Mouse (Mus musculus): ENCODE results near the gene Faah. TPM values are rescaled to one million over a fixed set of nuclear protein-coding genes. Genes with fewer than 3 reads are reported as not detected.

The Faah gene
- polyA plus RNA-seq, 1 experiment from 2014 or later, result 8.3 TPM

- 59% methylated on average over 7 of the region's 7 CpGs for WGBS
- Histone ChIP-seq H3K27me3 (ENCODE audit: control insufficient read depth, insufficient read depth, low read length) (no peaks in the 10 kb centered on the region), H3K36me3 (ENCODE audit: control insufficient read depth, insufficient read depth, low read length) (peaks cover 13% of the 10 kb centered on the region; the same call in 1 of the 2 replicates), H3K27ac (ENCODE audit: low read length) (no peak overlapping the region), H3K4me3 (ENCODE audit: low read depth, low read length) (no peak overlapping the region), H3K4me2 (replicated peaks; ENCODE audit: low read depth, low read length) (no peak overlapping the region), H3K4me1 (ENCODE audit: control insufficient read depth, insufficient read depth, low read length) (0 out of 2 replicates have a peak, but pooled peaks cover 6% of the 10 kb centered on the region), H3K9ac (replicated peaks; ENCODE audit: low read depth, low read length) (no peak overlapping the region), H3K9me3 (ENCODE audit: control insufficient read depth, low read depth, low read length) (no peaks in the 10 kb centered on the region)
- ATAC-seq (ENCODE audit: insufficient number of reproducible peaks, insufficient read depth, low FRiP score, low read depth), result no peak
These were observed 30.6 kb upstream of the Faah start for GRCm38 (mm10) chr4:116048130-116048920.

GRCm38 (mm10) chr4:116047681-116048080 is 30.0 kb upstream of the Faah start:
- Histone ChIP-seq H3K27me3 (ENCODE audit: control insufficient read depth, insufficient read depth, low read length) (no peaks in the 10 kb centered on the region), H3K9me3 (ENCODE audit: control insufficient read depth, low read depth, low read length) (no peaks in the 10 kb centered on the region), H3K4me1 (ENCODE audit: control insufficient read depth, insufficient read depth, low read length) (0 out of 2 replicates have a peak, but pooled peaks cover 5% of the 10 kb centered on the region), H3K9ac (replicated peaks; ENCODE audit: low read depth, low read length) (no peak overlapping the region), H3K4me3 (ENCODE audit: low read depth, low read length) (no peak overlapping the region), H3K4me2 (replicated peaks; ENCODE audit: low read depth, low read length) (no peak overlapping the region), H3K36me3 (ENCODE audit: control insufficient read depth, insufficient read depth, low read length) (peaks cover 13% of the 10 kb centered on the region; the same call in 1 of the 2 replicates), H3K27ac (ENCODE audit: low read length) (no peak overlapping the region)
- no peak for ATAC-seq (ENCODE audit: insufficient number of reproducible peaks, insufficient read depth, low FRiP score, low read depth)
- 88% methylated on average over 1 of the region's 1 CpGs for WGBS

- Histone ChIP-seq H3K9ac (replicated peaks; ENCODE audit: low read depth, low read length) (no peak overlapping the region), H3K36me3 (ENCODE audit: control insufficient read depth, insufficient read depth, low read length) (peaks cover 13% of the 10 kb centered on the region; the same call in 1 of the 2 replicates), H3K9me3 (ENCODE audit: control insufficient read depth, low read depth, low read length) (no peaks in the 10 kb centered on the region), H3K27ac (ENCODE audit: low read length) (no peak overlapping the region), H3K27me3 (ENCODE audit: control insufficient read depth, insufficient read depth, low read length) (no peaks in the 10 kb centered on the region), H3K4me1 (ENCODE audit: control insufficient read depth, insufficient read depth, low read length) (no peaks in the 10 kb centered on the region), H3K4me2 (replicated peaks; ENCODE audit: low read depth, low read length) (no peak overlapping the region), H3K4me3 (ENCODE audit: low read depth, low read length) (no peak overlapping the region)
- 80% methylated on average over 2 of the region's 2 CpGs for WGBS
- ATAC-seq (ENCODE audit: insufficient number of reproducible peaks, insufficient read depth, low FRiP score, low read depth), result no peak
These were observed 28.9 kb upstream of the Faah start for GRCm38 (mm10) chr4:116046604-116047003.

- no peak overlapping the region for H3K9ac ChIP-seq (replicated peaks; ENCODE audit: low read depth, low read length)
- no peaks in the 10 kb centered on the region for H3K9me3 ChIP-seq (ENCODE audit: control insufficient read depth, low read depth, low read length)
- no peak overlapping the region for H3K4me3 ChIP-seq (ENCODE audit: low read depth, low read length)
- peaks cover 11% of the 10 kb centered on the region; the same call in 1 of the 2 replicates for H3K36me3 ChIP-seq (ENCODE audit: control insufficient read depth, insufficient read depth, low read length)
- ATAC-seq (ENCODE audit: insufficient number of reproducible peaks, insufficient read depth, low FRiP score, low read depth), result no peak
- H3K27ac ChIP-seq (ENCODE audit: low read length), result no peak overlapping the region
- no peak overlapping the region for H3K4me2 ChIP-seq (replicated peaks; ENCODE audit: low read depth, low read length)
- no peaks in the 10 kb centered on the region for H3K4me1 ChIP-seq (ENCODE audit: control insufficient read depth, insufficient read depth, low read length)
- 81% methylated on average over 3 of the region's 3 CpGs for WGBS
- no peaks in the 10 kb centered on the region for H3K27me3 ChIP-seq (ENCODE audit: control insufficient read depth, insufficient read depth, low read length)
These were observed 24.5 kb upstream of the Faah start for GRCm38 (mm10) chr4:116042186-116042585.

GRCm38 (mm10) chr4:116040466-116040865 is 22.7 kb upstream of the Faah start:
- Histone ChIP-seq H3K27me3 (ENCODE audit: control insufficient read depth, insufficient read depth, low read length) (no peaks in the 10 kb centered on the region), H3K4me3 (ENCODE audit: low read depth, low read length) (no peak overlapping the region), H3K9me3 (ENCODE audit: control insufficient read depth, low read depth, low read length) (no peaks in the 10 kb centered on the region), H3K27ac (ENCODE audit: low read length) (no peak overlapping the region), H3K4me1 (ENCODE audit: control insufficient read depth, insufficient read depth, low read length) (no peaks in the 10 kb centered on the region), H3K9ac (replicated peaks; ENCODE audit: low read depth, low read length) (no peak overlapping the region), H3K4me2 (replicated peaks; ENCODE audit: low read depth, low read length) (no peak overlapping the region), H3K36me3 (ENCODE audit: control insufficient read depth, insufficient read depth, low read length) (peaks cover 11% of the 10 kb centered on the region; the same call in 1 of the 2 replicates)
- ATAC-seq (ENCODE audit: insufficient number of reproducible peaks, insufficient read depth, low FRiP score, low read depth), result no peak
- 84% methylated on average over 2 of the region's 2 CpGs for WGBS

GRCm38 (mm10) chr4:116033374-116033773 is 15.6 kb upstream of the Faah start:
- Histone ChIP-seq H3K36me3 (ENCODE audit: control insufficient read depth, insufficient read depth, low read length) (peaks cover 4% of the 10 kb centered on the region; the same call in 1 of the 2 replicates), H3K4me2 (replicated peaks; ENCODE audit: low read depth, low read length) (no peak overlapping the region), H3K27ac (ENCODE audit: low read length) (no peak overlapping the region), H3K27me3 (ENCODE audit: control insufficient read depth, insufficient read depth, low read length) (no peaks in the 10 kb centered on the region), H3K9me3 (ENCODE audit: control insufficient read depth, low read depth, low read length) (no peaks in the 10 kb centered on the region), H3K4me3 (ENCODE audit: low read depth, low read length) (no peak overlapping the region), H3K4me1 (ENCODE audit: control insufficient read depth, insufficient read depth, low read length) (no peaks in the 10 kb centered on the region), H3K9ac (replicated peaks; ENCODE audit: low read depth, low read length) (no peak overlapping the region)
- WGBS, result 87% methylated on average over 5 of the region's 5 CpGs
- no peak for ATAC-seq (ENCODE audit: insufficient number of reproducible peaks, insufficient read depth, low FRiP score, low read depth)

- Histone ChIP-seq H3K27ac (ENCODE audit: low read length) (no peak overlapping the region), H3K36me3 (ENCODE audit: control insufficient read depth, insufficient read depth, low read length) (peaks cover 4% of the 10 kb centered on the region; the same call in 1 of the 2 replicates), H3K4me2 (replicated peaks; ENCODE audit: low read depth, low read length) (no peak overlapping the region), H3K27me3 (ENCODE audit: control insufficient read depth, insufficient read depth, low read length) (no peaks in the 10 kb centered on the region), H3K9ac (replicated peaks; ENCODE audit: low read depth, low read length) (no peak overlapping the region), H3K9me3 (ENCODE audit: control insufficient read depth, low read depth, low read length) (no peaks in the 10 kb centered on the region), H3K4me3 (ENCODE audit: low read depth, low read length) (no peak overlapping the region), H3K4me1 (ENCODE audit: control insufficient read depth, insufficient read depth, low read length) (no peaks in the 10 kb centered on the region)
- WGBS, result 90% methylated on average over 9 of the region's 9 CpGs
- no peak for ATAC-seq (ENCODE audit: insufficient number of reproducible peaks, insufficient read depth, low FRiP score, low read depth)
These were observed 15.2 kb upstream of the Faah start for GRCm38 (mm10) chr4:116032906-116033305.

GRCm38 (mm10) chr4:116017300-116017901 is 325 bp downstream of the Faah start:
- no peaks in the 10 kb centered on the region for H3K9me3 ChIP-seq (ENCODE audit: control insufficient read depth, low read depth, low read length)
- under 1% methylated on average over 60 of the region's 60 CpGs for WGBS
- peak; percentile 88 for ATAC-seq (ENCODE audit: insufficient number of reproducible peaks, insufficient read depth, low FRiP score, low read depth)
- H3K9ac ChIP-seq (replicated peaks; ENCODE audit: low read depth, low read length), result peak overlapping the region; percentile 28; the same call in 1 of the 2 replicates
- peaks cover 9% of the 10 kb centered on the region for H3K27me3 ChIP-seq (ENCODE audit: control insufficient read depth, insufficient read depth, low read length)
- H3K4me3 ChIP-seq (ENCODE audit: low read depth, low read length), result peak overlapping the region; percentile 47
- no peaks in the 10 kb centered on the region for H3K4me1 ChIP-seq (ENCODE audit: control insufficient read depth, insufficient read depth, low read length)
- peak overlapping the region; percentile 84 for H3K4me2 ChIP-seq (replicated peaks; ENCODE audit: low read depth, low read length)
- no peaks in the 10 kb centered on the region for H3K36me3 ChIP-seq (ENCODE audit: control insufficient read depth, insufficient read depth, low read length)
- H3K27ac ChIP-seq (ENCODE audit: low read length), result no peak overlapping the region
